In genomic region chr10:18317961-18318915, GRCm38 (mm10) we compare ENCODE assay signal across 8 mouse cellular contexts. TPM values are rescaled to one million over a fixed set of nuclear protein-coding genes. Genes with fewer than 3 reads are reported as not detected.
DNase-seq lines count a peak whose midpoint lies in the region; ATAC-seq lines count a peak whose summit lies in the region.

No protein-coding gene starts in this region.

- no peaks in the 10 kb centered on the region for H3K36me3 ChIP-seq in embryonic facial prominence, embryonic 10.5 days (replicated peaks)
- H3K36me3 ChIP-seq in heart, embryonic 10.5 days: no peaks in the 10 kb centered on the region
- no peaks in the 10 kb centered on the region for H3K36me3 ChIP-seq in liver, embryonic 16.5 days (ENCODE audit: control insufficient read depth, insufficient read depth)
- no peaks in the 10 kb centered on the region for H3K36me3 ChIP-seq in neural tube, embryonic 14.5 days (ENCODE audit: control insufficient read depth, insufficient read depth, low read length)

- 1% methylated on average over 81 of the region's 89 CpGs for WGBS in embryonic facial prominence, embryonic 10.5 days
- WGBS in heart, embryonic 10.5 days: 2% methylated on average over 67 of the region's 89 CpGs
- 2% methylated on average over 58 of the region's 89 CpGs for WGBS in liver, embryonic 16.5 days (ENCODE audit: insufficient replicate concordance)
- WGBS in neural tube, embryonic 14.5 days: 1% methylated on average over 70 of the region's 89 CpGs

- peak overlapping the region; percentile 87 for H3K4me3 ChIP-seq in embryonic facial prominence, embryonic 10.5 days
- peak overlapping the region; percentile 80 for H3K4me3 ChIP-seq in heart, embryonic 10.5 days
- peak overlapping the region; percentile 65 for H3K4me3 ChIP-seq in liver, embryonic 16.5 days (ENCODE audit: low read depth, low read length)
- peak overlapping the region; percentile 76 for H3K4me3 ChIP-seq in neural tube, embryonic 14.5 days (ENCODE audit: low read depth, low read length)

- ATAC-seq in frontal cortex, adult (ENCODE audit: low TSS enrichment): peak; percentile 85
- ATAC-seq in liver, embryonic 16.5 days (ENCODE audit: low read depth): peak; percentile 82
- ATAC-seq in neural tube, embryonic 14.5 days (ENCODE audit: low read depth): peak; percentile 76

- peak overlapping the region; percentile 95 for H3K27ac ChIP-seq in embryonic facial prominence, embryonic 10.5 days (replicated peaks)
- H3K27ac ChIP-seq in heart, embryonic 10.5 days: peak overlapping the region; percentile 95
- H3K27ac ChIP-seq in liver, embryonic 16.5 days (ENCODE audit: low read length): no peak overlapping the region
- peak overlapping the region; percentile 10; the same call in 1 of the 2 replicates for H3K27ac ChIP-seq in neural tube, embryonic 14.5 days (ENCODE audit: low read depth, low read length)

- H3K9me3 ChIP-seq in embryonic facial prominence, embryonic 10.5 days: no peaks in the 10 kb centered on the region
- H3K9me3 ChIP-seq in heart, embryonic 10.5 days: no peaks in the 10 kb centered on the region
- no peaks in the 10 kb centered on the region for H3K9me3 ChIP-seq in liver, embryonic 16.5 days (replicated peaks; ENCODE audit: control insufficient read depth, low read length)
- no peaks in the 10 kb centered on the region for H3K9me3 ChIP-seq in neural tube, embryonic 14.5 days (ENCODE audit: control insufficient read depth, low read length)

- peaks cover 5% of the 10 kb centered on the region for H3K27me3 ChIP-seq in embryonic facial prominence, embryonic 10.5 days (replicated peaks; ENCODE audit: low read depth, poor library complexity, severe bottlenecking)
- no peaks in the 10 kb centered on the region for H3K27me3 ChIP-seq in heart, embryonic 10.5 days (ENCODE audit: insufficient read depth, poor library complexity, severe bottlenecking)
- peaks cover 29% of the 10 kb centered on the region for H3K27me3 ChIP-seq in liver, embryonic 16.5 days (ENCODE audit: control insufficient read depth, insufficient read depth, low read depth, low read length)
- no peaks in the 10 kb centered on the region for H3K27me3 ChIP-seq in neural tube, embryonic 14.5 days (ENCODE audit: control insufficient read depth, insufficient read depth, low read length)

- peak overlapping the region; percentile 64 for H3K4me2 ChIP-seq in liver, embryonic 16.5 days (ENCODE audit: low read depth, low read length)
- peak overlapping the region; percentile 98 for H3K4me2 ChIP-seq in neural tube, embryonic 14.5 days (ENCODE audit: low read depth, low read length)

- H3K4me1 ChIP-seq in embryonic facial prominence, embryonic 10.5 days: peaks cover 31% of the 10 kb centered on the region
- peaks cover 14% of the 10 kb centered on the region for H3K4me1 ChIP-seq in heart, embryonic 10.5 days
- no peaks in the 10 kb centered on the region; the same call in 1 of the 2 replicates for H3K4me1 ChIP-seq in liver, embryonic 16.5 days (ENCODE audit: control insufficient read depth, low read depth, low read length)
- no peaks in the 10 kb centered on the region for H3K4me1 ChIP-seq in neural tube, embryonic 14.5 days (ENCODE audit: control insufficient read depth, insufficient read depth, low read length)

- DNase-seq in frontal cortex, postnatal 25 days (ENCODE audit: low spot score in 2 of 2): no peak
- DNase-seq in embryonic facial prominence, embryonic 10.5 days (ENCODE audit: low spot score): peak; percentile 83
- peak; percentile 81 for DNase-seq in heart, embryonic 10.5 days (ENCODE audit: low spot score)
- peak; percentile 68 to 69 for DNase-seq in kidney, adult 8-10 months
- DNase-seq in thymus, postnatal 14 days: peak; percentile 48

- H3K9ac ChIP-seq in liver, embryonic 16.5 days (ENCODE audit: low read depth, low read length): peak overlapping the region; percentile 57
- peak overlapping the region; percentile 82 for H3K9ac ChIP-seq in neural tube, embryonic 14.5 days (replicated peaks; ENCODE audit: low read depth, low read length)

RNA-seq across cellular contexts. Expression of gene Nhsl1, which starts 0.5 kb away (rescaled TPM):
- 12.6 and 12.9 TPM in 2 replicates for polyA plus RNA-seq in embryonic facial prominence, embryonic 10.5 days (2016; fragmentation: Nextera tagmentation; extraction: Ambion mirVana)
- polyA plus RNA-seq in heart, embryonic 10.5 days (2016; fragmentation: Nextera tagmentation; extraction: Ambion mirVana): 10.6 and 14.9 TPM in 2 replicates
- 0.58 and 0.78 TPM in 2 replicates for polyA plus RNA-seq in liver, embryonic 16.5 days (2015; fragmentation: Nextera tagmentation; extraction: Ambion mirVana)
- polyA plus RNA-seq in neural tube, embryonic 14.5 days (2014; fragmentation: Nextera tagmentation; extraction: Ambion mirVana): 20.9 and 21.0 TPM in 2 replicates

Comparison
In these comparisons a context has a peak if more than half of its experiments do, and no peak if none do; other contexts are left out.
1. DNase-seq: peak in embryonic facial prominence, embryonic 10.5 days (single experiment), heart, embryonic 10.5 days (single experiment), kidney, adult 8-10 months (2 of 2) and thymus, postnatal 14 days (single experiment); none in frontal cortex, postnatal 25 days (0 of 2).
2. Peak in every context shown above with its lines, with median percentiles within 50 percentile points of each other: ATAC-seq and H3K4me3 ChIP-seq.